Mouse (Mus musculus): ENCODE results near the gene Erc2. TPM values are rescaled to one million over a fixed set of nuclear protein-coding genes. Genes with fewer than 3 reads are reported as not detected.

Gene Erc2
- polyA plus RNA-seq, 1 experiment from 2014 or later = 4.3 TPM

DNA sequence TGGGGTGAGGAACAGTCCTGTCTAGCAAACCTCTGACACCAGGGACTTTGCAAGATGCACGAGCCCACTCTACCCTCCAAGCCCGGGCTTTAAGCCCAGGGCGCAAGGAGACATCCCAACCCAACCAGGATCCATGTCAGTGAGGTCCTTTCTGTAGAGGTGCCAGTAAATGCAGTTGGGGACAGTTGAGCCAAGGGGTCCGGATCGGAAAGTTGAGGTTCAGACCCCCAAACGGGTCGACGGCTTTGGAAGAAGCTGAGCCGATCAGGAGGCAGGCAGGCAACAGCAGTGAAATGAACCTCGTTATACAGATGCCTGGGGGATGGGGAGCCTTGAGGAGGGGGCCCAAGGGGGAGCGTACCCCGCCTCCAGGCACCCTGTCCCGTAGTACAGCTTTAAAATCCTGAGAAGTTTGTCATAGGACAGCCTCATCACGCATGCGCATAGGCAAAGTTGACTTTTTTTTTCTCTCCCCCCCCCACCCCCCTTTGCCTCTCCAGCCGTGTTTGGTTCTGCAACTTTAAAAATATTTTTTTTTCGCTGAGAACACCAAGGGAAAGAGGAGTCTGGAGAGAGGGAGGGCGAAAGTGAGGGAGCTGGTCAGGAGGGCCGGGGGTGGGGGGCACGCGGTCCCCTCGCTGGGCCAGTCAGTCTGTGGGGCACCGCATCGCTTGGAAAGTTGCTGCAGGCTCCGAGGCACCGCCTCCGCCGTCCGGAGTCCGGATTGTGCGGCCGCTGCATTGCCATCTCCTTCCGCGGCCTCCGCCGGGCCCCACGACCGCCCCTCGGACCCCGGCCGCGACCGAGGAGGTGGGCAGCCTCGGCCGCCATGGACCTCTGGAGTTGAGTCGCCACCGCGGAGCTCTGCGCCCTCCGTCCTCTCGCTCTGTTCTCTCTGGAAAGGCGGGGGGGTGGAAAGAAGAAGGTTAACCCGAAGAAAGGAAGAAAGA, 882.1 kb downstream of the Erc2 start, which contains the start of gene Wnt5a:
Gene Wnt5a, plus strand, starts transcription at position 650 of the 950 bp plus-strand sequence.
- peak within 1 kb of the TSS; percentile 69 for H3K4me3 ChIP-seq (ENCODE audit: low read length)
- peaks cover 25% of the 10 kb centered on the region for H3K27me3 ChIP-seq (replicated peaks; ENCODE audit: control insufficient read depth, insufficient read depth, low read length)
- peak; percentile 32 for ATAC-seq
- peak within 1 kb of the TSS; percentile 91 for H3K27ac ChIP-seq (ENCODE audit: low read length)
- H3K9me3 ChIP-seq (ENCODE audit: control insufficient read depth, low read length) = no peaks in the 10 kb centered on the region
- peaks cover 21% of the 10 kb centered on the region for H3K4me1 ChIP-seq (ENCODE audit: control insufficient read depth, insufficient read depth, low read length)
- no peaks in the 10 kb centered on the region for H3K36me3 ChIP-seq (ENCODE audit: control insufficient read depth, insufficient read depth, low read length)
- H3K9ac ChIP-seq (ENCODE audit: low read depth, low read length) = peak within 1 kb of the TSS; percentile 81
- 2% methylated on average over 53 of the region's 53 CpGs for WGBS
- peak within 1 kb of the TSS; percentile 75 for H3K4me2 ChIP-seq (ENCODE audit: low read depth, low read length)

DNA sequence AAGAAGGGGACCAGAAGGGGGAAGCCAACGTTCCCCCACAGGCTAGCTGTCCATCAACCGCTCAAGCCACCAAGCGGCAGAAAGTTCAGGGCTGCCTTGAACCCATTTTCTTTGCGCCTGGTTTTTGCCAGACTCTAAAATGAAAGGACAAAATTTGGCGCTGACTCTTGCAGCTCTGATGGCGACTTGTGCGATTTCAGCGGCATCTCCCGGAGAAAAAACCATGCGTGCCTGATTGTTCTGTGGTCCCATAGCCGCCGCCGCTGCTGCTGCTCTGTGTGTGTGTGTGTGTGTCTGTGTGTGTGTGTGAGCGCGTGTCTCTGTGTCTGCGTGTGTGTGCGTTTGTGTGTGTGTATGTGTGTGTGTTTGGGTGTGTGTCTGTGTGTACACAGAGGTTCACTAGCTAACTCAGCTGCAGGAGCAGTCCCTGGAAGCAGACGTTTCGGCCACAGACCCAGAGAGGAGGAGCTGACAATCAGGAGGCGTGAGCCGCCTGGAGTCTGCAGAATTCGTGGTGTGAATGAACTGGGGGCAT, 882.9 kb downstream of the Erc2 start:
- peaks cover 26% of the 10 kb centered on the region for H3K27me3 ChIP-seq (replicated peaks; ENCODE audit: control insufficient read depth, insufficient read depth, low read length)
- H3K9ac ChIP-seq (ENCODE audit: low read depth, low read length) = peak overlapping the region; percentile 81
- peak; percentile 45 for ATAC-seq
- no peaks in the 10 kb centered on the region for H3K9me3 ChIP-seq (ENCODE audit: control insufficient read depth, low read length)
- H3K4me2 ChIP-seq (ENCODE audit: low read depth, low read length) = peak overlapping the region; percentile 75
- peak overlapping the region; percentile 91 for H3K27ac ChIP-seq (ENCODE audit: low read length)
- under 1% methylated on average over 22 of the region's 22 CpGs for WGBS
- peaks cover 22% of the 10 kb centered on the region for H3K4me1 ChIP-seq (ENCODE audit: control insufficient read depth, insufficient read depth, low read length)
- H3K4me3 ChIP-seq (ENCODE audit: low read length) = peak overlapping the region; percentile 69
- H3K36me3 ChIP-seq (ENCODE audit: control insufficient read depth, insufficient read depth, low read length) = no peaks in the 10 kb centered on the region

GRCm38 (mm10) chr14:28505586-28506375, 883.6 kb downstream of the Erc2 start:
- peak overlapping the region; percentile 81 for H3K9ac ChIP-seq (ENCODE audit: low read depth, low read length)
- peak overlapping the region; percentile 75 for H3K4me2 ChIP-seq (ENCODE audit: low read depth, low read length)
- 0 out of 2 replicates have a peak, but pooled peaks have one; percentile 25 for ATAC-seq
- no peaks in the 10 kb centered on the region for H3K36me3 ChIP-seq (ENCODE audit: control insufficient read depth, insufficient read depth, low read length)
- H3K9me3 ChIP-seq (ENCODE audit: control insufficient read depth, low read length) = no peaks in the 10 kb centered on the region
- H3K27me3 ChIP-seq (replicated peaks; ENCODE audit: control insufficient read depth, insufficient read depth, low read length) = peaks cover 33% of the 10 kb centered on the region
- H3K27ac ChIP-seq (ENCODE audit: low read length) = peak overlapping the region; percentile 91
- peak overlapping the region; percentile 69 for H3K4me3 ChIP-seq (ENCODE audit: low read length)
- under 1% methylated on average over 62 of the region's 62 CpGs for WGBS
- H3K4me1 ChIP-seq (ENCODE audit: control insufficient read depth, insufficient read depth, low read length) = peaks cover 29% of the 10 kb centered on the region

GRCm38 (mm10) chr14:28506376-28506831, 884.2 kb downstream of the Erc2 start:
- Histone ChIP-seq H3K9me3 (ENCODE audit: control insufficient read depth, low read length) (no peaks in the 10 kb centered on the region), H3K27me3 (replicated peaks; ENCODE audit: control insufficient read depth, insufficient read depth, low read length) (peaks cover 39% of the 10 kb centered on the region)
- ATAC-seq = 0 out of 2 replicates have a peak, but pooled peaks have one; percentile 13

DNA sequence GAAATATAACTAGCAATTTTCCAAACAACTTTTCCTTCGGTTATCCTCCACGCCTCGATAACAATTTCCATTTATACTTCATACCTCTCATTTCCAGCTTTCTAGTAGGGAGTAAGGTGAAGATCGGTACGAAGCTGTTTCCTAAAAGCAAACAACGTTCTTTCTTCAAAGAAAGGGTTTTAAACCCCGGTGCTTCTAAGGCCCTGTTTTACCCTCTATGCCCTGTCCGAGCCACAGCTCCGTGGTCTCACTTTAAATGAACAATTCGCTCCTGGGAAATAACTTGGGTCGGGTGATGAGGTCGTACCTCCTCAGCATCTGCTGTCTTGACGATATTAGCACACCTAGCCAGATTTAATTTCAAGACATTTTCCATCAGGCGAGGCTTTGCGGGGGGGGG, 884.8 kb downstream of the Erc2 start:
- Histone ChIP-seq H3K27me3 (replicated peaks; ENCODE audit: control insufficient read depth, insufficient read depth, low read length) (peaks cover 40% of the 10 kb centered on the region), H3K9me3 (ENCODE audit: control insufficient read depth, low read length) (no peaks in the 10 kb centered on the region), H3K4me3 (ENCODE audit: low read length) (peak overlapping the region; percentile 69), H3K36me3 (ENCODE audit: control insufficient read depth, insufficient read depth, low read length) (no peaks in the 10 kb centered on the region), H3K4me2 (ENCODE audit: low read depth, low read length) (peak overlapping the region; percentile 75), H3K27ac (ENCODE audit: low read length) (peak overlapping the region; percentile 91; the same call in 1 of the 2 replicates), H3K4me1 (ENCODE audit: control insufficient read depth, insufficient read depth, low read length) (peaks cover 21% of the 10 kb centered on the region), H3K9ac (ENCODE audit: low read depth, low read length) (peak overlapping the region; percentile 81)
- no peak for ATAC-seq
- WGBS = under 1% methylated on average over 15 of the region's 15 CpGs

More at GRCm38 (mm10) chr14:28506376-28506831, 884.2 kb downstream of the Erc2 start:
- Histone ChIP-seq H3K4me2 (ENCODE audit: low read depth, low read length) (peak overlapping the region; percentile 75), H3K27ac (ENCODE audit: low read length) (peak overlapping the region; percentile 91), H3K9ac (ENCODE audit: low read depth, low read length) (peak overlapping the region; percentile 81), H3K4me1 (ENCODE audit: control insufficient read depth, insufficient read depth, low read length) (peaks cover 27% of the 10 kb centered on the region), H3K4me3 (ENCODE audit: low read length) (peak overlapping the region; percentile 69), H3K36me3 (ENCODE audit: control insufficient read depth, insufficient read depth, low read length) (no peaks in the 10 kb centered on the region)
- WGBS = under 1% methylated on average over 29 of the region's 29 CpGs

GRCm38 (mm10) chr14:28507471-28507870, 885.2 kb downstream of the Erc2 start:
- H3K4me1 ChIP-seq (ENCODE audit: control insufficient read depth, insufficient read depth, low read length) = peaks cover 21% of the 10 kb centered on the region
- peak overlapping the region; percentile 33; the same call in 1 of the 2 replicates for H3K27ac ChIP-seq (ENCODE audit: low read length)

GRCm38 (mm10) chr14:28508288-28509258, 886.3 kb downstream of the Erc2 start:
- Histone ChIP-seq H3K4me2 (ENCODE audit: low read depth, low read length) (peak overlapping the region; percentile 75), H3K9me3 (ENCODE audit: control insufficient read depth, low read length) (no peaks in the 10 kb centered on the region), H3K36me3 (ENCODE audit: control insufficient read depth, insufficient read depth, low read length) (no peaks in the 10 kb centered on the region), H3K27ac (ENCODE audit: low read length) (peak overlapping the region; percentile 52; the same call in 1 of the 2 replicates), H3K4me3 (ENCODE audit: low read length) (peak overlapping the region; percentile 69), H3K27me3 (replicated peaks; ENCODE audit: control insufficient read depth, insufficient read depth, low read length) (peaks cover 42% of the 10 kb centered on the region), H3K4me1 (ENCODE audit: control insufficient read depth, insufficient read depth, low read length) (peaks cover 21% of the 10 kb centered on the region), H3K9ac (ENCODE audit: low read depth, low read length) (peak overlapping the region; percentile 66)
- WGBS = 24% methylated on average over 27 of the region's 27 CpGs
- ATAC-seq = no peak

More at GRCm38 (mm10) chr14:28507471-28507870, 885.2 kb downstream of the Erc2 start:
- ATAC-seq = peak; percentile 33; the same call in 1 of the 2 replicates
- Histone ChIP-seq H3K36me3 (ENCODE audit: control insufficient read depth, insufficient read depth, low read length) (no peaks in the 10 kb centered on the region), H3K9ac (ENCODE audit: low read depth, low read length) (peak overlapping the region; percentile 81), H3K4me3 (ENCODE audit: low read length) (peak overlapping the region; percentile 69), H3K27me3 (replicated peaks; ENCODE audit: control insufficient read depth, insufficient read depth, low read length) (peaks cover 37% of the 10 kb centered on the region), H3K4me2 (ENCODE audit: low read depth, low read length) (peak overlapping the region; percentile 75), H3K9me3 (ENCODE audit: control insufficient read depth, low read length) (no peaks in the 10 kb centered on the region)
- WGBS = under 1% methylated on average over 18 of the region's 18 CpGs

Measured in intestine, embryonic 16.5 days (tissue).